Comparison of ENCODE assay signal across 8 mouse cellular contexts in genomic region chr10:83353680-83354332, GRCm38 (mm10). TPM values are rescaled to one million over a fixed set of nuclear protein-coding genes. Genes with fewer than 3 reads are reported as not detected.
DNase-seq lines count a peak whose midpoint lies in the region; TF ChIP-seq lines count a peak whose summit lies in the region.

No protein-coding gene starts in this region.

- WGBS in thymus, adult 2 months, result 47% methylated on average over 14 of the region's 14 CpGs

- no peak for TF ChIP-seq CTCF in thymus, adult 2 months (IDR thresholded peaks at IDR 0.05; ENCODE audit: borderline replicate concordance, control insufficient read depth, extremely low read depth, insufficient read depth, low read length, poor library complexity)

- DNase-seq in cerebellum, postnatal 10 days, result peak; percentile 14 to 21
- no peak for DNase-seq in cerebellum, adult 11 months
- peak; percentile 19 to 45 for DNase-seq in urinary bladder, postnatal 36 days (ENCODE audit: low spot score in 2 of 2)
- no peak for DNase-seq in urinary bladder, postnatal 25 days (ENCODE audit: low spot score)
- peak; percentile 21 to 45 for DNase-seq in kidney, postnatal 25 days
- DNase-seq in thymus, adult 2 months, result no peak
- no peak for DNase-seq in cerebellum, postnatal 25 days
- no peak for DNase-seq in MN1 (ENCODE audit: low spot score)

- H3K27ac ChIP-seq in thymus, adult 2 months (ENCODE audit: control insufficient read depth, insufficient read depth, low read length), result no peak overlapping the region

- no peak overlapping the region for H3K4me3 ChIP-seq in thymus, adult 2 months (ENCODE audit: control insufficient read depth, insufficient read depth, low read length)

- H3K4me1 ChIP-seq in thymus, adult 2 months (replicated peaks; ENCODE audit: control insufficient read depth, insufficient read depth, low read length), result no peaks in the 10 kb centered on the region

- no peaks in the 10 kb centered on the region for H3K27me3 ChIP-seq in thymus, adult 2 months (ENCODE audit: control insufficient read depth, insufficient read depth, low read length)

- no peaks in the 10 kb centered on the region for H3K36me3 ChIP-seq in thymus, adult 2 months (ENCODE audit: control insufficient read depth, insufficient read depth, low read length)

- TF ChIP-seq POLR2A in thymus, adult 2 months (IDR thresholded peaks at IDR 0.05; ENCODE audit: control insufficient read depth, extremely low read depth, insufficient read depth, low read length, poor library complexity), result no peak

RNA-seq across cellular contexts. Expression of gene D10Wsu102e, which starts 6.2 kb away (rescaled TPM):
- 0.64 and 0.65 TPM in 2 replicates for polyA plus RNA-seq in thymus, adult 2 months (2012; rRNA removed)

RNA-seq across cellular contexts. Expression of gene Slc41a2, which starts 16.1 kb away (rescaled TPM):
- polyA plus RNA-seq in thymus, adult 2 months (2012; rRNA removed), result 0.82 and 0.97 TPM in 2 replicates

Comparison
In these comparisons a context has a peak if more than half of its experiments do, and no peak if none do; other contexts are left out.
1. DNase-seq: peak in cerebellum, postnatal 10 days (2 of 2), urinary bladder, postnatal 36 days (2 of 2) and kidney, postnatal 25 days (2 of 2); none in cerebellum, adult 11 months (single experiment), urinary bladder, postnatal 25 days (single experiment), thymus, adult 2 months (single experiment), cerebellum, postnatal 25 days (0 of 2) and MN1 (single experiment).